Mouse (Mus musculus) bone marrow macrophage, adult 2 months (primary cell): Measurements from ENCODE around the gene Hjurp.

ENCODE experiments used
- CTCF ChIP-seq: IDR thresholded peaks from 2 replicates; pipeline ENCODE4 v1.5.1; 2012; ENCODE audit warnings: low read depth, mild to moderate bottlenecking, low read length, moderate library complexity
- POLR2A ChIP-seq: IDR thresholded peaks from 2 replicates; pipeline ENCODE4 v1.6.1; 2012; ENCODE audit warnings: mild to moderate bottlenecking, low read depth, low read length, borderline replicate concordance

DNA sequence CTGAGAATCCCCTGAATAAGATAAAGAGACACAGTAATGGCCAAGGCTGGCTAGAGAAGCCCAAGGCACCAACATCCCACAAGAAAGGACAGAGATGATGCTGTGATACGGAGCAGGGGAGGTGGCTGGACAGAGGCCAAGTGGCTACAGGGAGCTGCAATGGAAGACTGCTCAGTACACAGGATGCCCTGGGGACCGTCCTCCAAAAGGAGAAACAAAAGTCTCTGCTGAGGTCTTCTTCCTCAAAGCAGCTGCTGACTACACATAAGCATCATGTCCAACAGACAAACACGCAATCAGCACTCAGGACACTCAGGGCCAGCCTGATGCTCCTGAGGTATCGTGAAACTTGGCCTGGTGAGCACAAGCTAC lies 12.6 kb downstream of the Hjurp start:
- no peak for TF ChIP-seq CTCF
- no peak for TF ChIP-seq POLR2A
